In the genomic region with DNA sequence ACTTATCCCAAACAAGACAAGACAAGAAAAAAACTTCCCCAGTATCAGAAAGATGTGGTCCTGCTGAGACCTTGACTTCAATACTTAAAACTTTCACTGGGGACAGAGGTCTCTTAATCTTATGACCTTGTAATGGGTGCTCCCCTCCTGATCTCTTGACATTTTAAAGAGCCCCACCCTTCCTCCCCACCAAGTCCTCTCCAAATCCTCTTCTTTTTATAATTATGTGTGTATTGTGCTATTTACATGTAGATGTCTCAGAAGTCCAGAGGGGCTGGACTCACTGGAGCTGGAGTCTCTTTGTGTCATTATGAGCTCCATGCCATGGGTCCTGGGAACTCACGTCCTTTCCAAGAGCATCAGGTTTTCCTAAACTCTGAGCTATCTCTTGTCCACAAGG, we compare ENCODE assay signal across 32 mouse cellular contexts.
"Had no signal": no experiment of that assay in that cellular context is flagged by ENCODE, and none has a peak within 500 bp of the region (broad histone marks: within the 10 kb centered on the region; RNA-seq: fewer than 3 reads in every experiment).

No protein-coding gene starts in this region.

- H3K4me3 ChIP-seq: heart, embryonic 13.5 days; heart, embryonic 15.5 days; hindbrain, embryonic 10.5 days; hindbrain, embryonic 12.5 days; hindbrain, embryonic 13.5 days; hindbrain, embryonic 15.5 days; intestine, embryonic 15.5 days; kidney, embryonic 15.5 days; layer of hippocampus, adult 2 months; left cerebral cortex, adult 2 months had no signal

- H3K27ac ChIP-seq: heart, embryonic 13.5 days; heart, embryonic 15.5 days; hindbrain, embryonic 10.5 days; hindbrain, embryonic 12.5 days; hindbrain, embryonic 13.5 days; hindbrain, embryonic 14.5 days; hindbrain, embryonic 15.5 days; hindbrain, postnatal 0 days; intestine, embryonic 15.5 days; kidney, embryonic 15.5 days; kidney, postnatal 0 days; layer of hippocampus, adult 2 months; left cerebral cortex, adult 2 months had no signal

- H3K9ac ChIP-seq: heart, embryonic 13.5 days; heart, embryonic 15.5 days; hindbrain, embryonic 12.5 days; hindbrain, embryonic 13.5 days; hindbrain, embryonic 14.5 days; hindbrain, embryonic 15.5 days; intestine, embryonic 15.5 days; kidney, embryonic 15.5 days had no signal

- H3K4me1 ChIP-seq: heart, embryonic 15.5 days; hindbrain, embryonic 10.5 days; hindbrain, embryonic 12.5 days; intestine, embryonic 15.5 days had no signal

- H3K9me3 ChIP-seq: heart, embryonic 13.5 days; heart, embryonic 15.5 days; hindbrain, embryonic 10.5 days; hindbrain, embryonic 12.5 days; hindbrain, embryonic 13.5 days; hindbrain, embryonic 15.5 days; intestine, embryonic 15.5 days; kidney, embryonic 15.5 days had no signal

- DNase-seq: heart, postnatal 10 days; heart, postnatal 14 days; heart, postnatal 36 days; heart, postnatal 4 days; kidney, adult 11 months; kidney, adult 18-20 months; kidney, adult 2 months; kidney, adult 8-10 months; kidney, adult 9 months; kidney, postnatal 10 days; kidney, postnatal 14 days; kidney, postnatal 25 days; kidney, postnatal 36 days; layer of hippocampus, adult 9-11 months; layer of hippocampus, postnatal 36 days had no signal

- ATAC-seq: hindbrain, embryonic 16.5 days; hindbrain, postnatal 0 days; inflammation-experienced regulatory T-cells, adult 6 months; intestine, embryonic 15.5 days; intestine, embryonic 16.5 days; intestine, postnatal 0 days had no signal

- H3K36me3 ChIP-seq: heart, embryonic 13.5 days; heart, embryonic 15.5 days; hindbrain, embryonic 10.5 days; hindbrain, embryonic 12.5 days; hindbrain, embryonic 13.5 days; hindbrain, embryonic 15.5 days; intestine, embryonic 15.5 days; kidney, embryonic 15.5 days had no signal
